Mouse (Mus musculus): ENCODE data around the gene Id2.

GRCm38 (mm10) chr12:25117856-25118511, 21.0 kb upstream of the Id2 start:
- TF ChIP-seq CTCF (IDR thresholded peaks at IDR 0.05; ENCODE audit: low read depth) (no peak), EP300 (IDR thresholded peaks at IDR 0.05; ENCODE audit: low read depth) (no peak)
